Mouse (Mus musculus) layer of hippocampus, postnatal 36 days (tissue): ENCODE measurements at regions not wholly inside any gene's neighbourhood (a gene's known extent, or its start where the extent isn't known, plus 50 kb on each side); places are given as distances from the start of the nearest gene placed in this dataset.

Experiments
- DNase-seq, 2 experiments: peaks; one replicate each; pipeline ENCODE4 v3.0.0; 2022

DNA sequence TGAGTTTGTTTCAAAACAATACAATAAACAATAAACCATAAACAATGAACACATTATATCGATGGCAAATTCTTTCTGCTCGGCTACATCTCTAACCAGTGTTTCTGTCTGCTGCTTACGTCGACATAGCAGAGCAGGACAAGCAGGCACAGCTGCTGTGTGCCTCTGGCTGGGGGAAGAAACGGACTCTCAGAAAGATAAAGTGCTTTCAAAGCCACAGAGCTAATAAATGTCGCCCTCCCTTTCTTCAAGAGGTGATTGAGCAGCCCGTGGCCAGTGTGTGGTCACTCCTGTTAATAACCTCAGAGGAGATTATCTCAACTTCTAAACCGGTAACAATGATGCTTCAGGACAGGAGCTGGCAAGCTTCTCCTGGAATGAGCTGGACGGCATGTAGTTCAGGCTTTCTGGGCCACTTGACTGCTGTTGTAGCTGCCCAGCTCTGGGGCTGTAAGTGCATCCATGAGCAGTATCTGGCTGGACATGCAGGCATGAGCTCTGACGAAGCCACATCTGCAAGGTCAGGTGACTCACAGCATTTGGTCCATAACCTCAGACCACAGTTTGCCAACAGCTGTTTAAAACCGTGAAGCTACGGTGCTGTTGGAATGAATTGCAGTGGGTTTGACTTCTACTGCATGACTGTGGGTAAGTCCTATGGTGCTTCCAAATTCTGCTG is 55.6 kb downstream of the Evx1 start:
- no peak for DNase-seq

DNA sequence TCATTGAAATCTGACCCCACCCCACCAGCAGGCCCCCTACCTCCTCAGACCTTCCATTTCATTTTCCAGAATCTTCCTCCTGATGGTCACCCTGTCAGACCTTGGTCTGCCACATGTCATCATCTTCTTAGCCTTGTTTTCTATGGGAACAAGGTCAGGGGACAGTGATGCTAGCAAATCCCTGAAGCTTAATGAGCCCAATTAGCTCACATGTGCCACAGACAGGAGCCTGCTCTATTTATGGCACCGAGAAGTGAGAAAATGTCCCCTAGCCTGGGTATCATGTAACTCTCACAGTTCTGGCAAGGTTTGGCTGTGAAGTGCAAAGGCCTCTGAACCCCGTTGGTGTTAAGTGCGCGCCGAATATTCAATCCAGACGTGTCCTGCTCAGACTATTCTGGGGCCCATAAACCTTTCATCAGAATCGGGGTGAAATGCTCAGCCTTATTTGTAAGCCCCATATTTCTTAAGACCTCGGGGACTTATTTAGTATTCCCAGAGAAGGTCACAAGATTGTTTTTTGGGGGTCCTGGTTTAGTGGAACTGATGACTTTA is 57.6 kb downstream of the Evx1 start:
- no peak for DNase-seq

DNA sequence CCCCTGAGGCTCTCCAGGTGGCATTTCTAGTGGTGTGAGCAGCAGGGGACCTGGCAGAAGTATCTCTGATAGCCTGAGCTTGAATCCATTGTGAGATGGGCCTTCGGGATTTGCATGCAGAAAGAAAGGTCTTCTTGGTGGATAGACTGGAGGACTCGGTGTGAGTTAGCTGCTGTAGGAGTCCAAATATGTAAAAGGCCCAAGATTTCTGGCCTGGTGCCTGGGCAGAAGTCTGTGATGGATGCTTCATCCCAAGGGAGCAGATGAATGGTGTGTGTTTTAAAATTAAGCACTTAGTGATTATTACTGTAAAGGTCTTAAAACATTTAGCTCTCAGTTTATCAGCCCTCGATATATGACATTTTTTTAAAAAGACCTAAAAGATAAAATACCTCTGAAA is 65.8 kb downstream of the Evx1 start:
- no peak for DNase-seq

DNA sequence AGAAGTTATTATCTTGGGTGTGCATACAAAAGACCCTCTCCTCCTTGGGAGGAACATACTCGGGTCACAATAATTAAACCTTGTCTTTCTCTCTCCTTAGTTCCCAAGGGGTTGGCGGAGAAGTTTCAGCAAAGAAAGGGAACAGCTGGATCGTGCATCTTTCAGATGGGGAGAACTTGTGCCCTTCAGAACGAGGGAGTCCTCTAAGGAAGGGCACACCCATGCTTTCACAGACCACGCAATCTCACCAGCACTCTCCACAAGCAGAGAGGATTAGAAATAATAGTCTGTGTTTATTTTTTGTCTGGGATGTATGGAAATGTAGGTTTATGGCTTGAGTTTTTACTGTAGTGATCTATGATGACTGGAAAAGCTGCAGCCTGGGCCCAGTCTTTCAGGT is 66.3 kb downstream of the Evx1 start:
- DNase-seq, result no peak

DNA sequence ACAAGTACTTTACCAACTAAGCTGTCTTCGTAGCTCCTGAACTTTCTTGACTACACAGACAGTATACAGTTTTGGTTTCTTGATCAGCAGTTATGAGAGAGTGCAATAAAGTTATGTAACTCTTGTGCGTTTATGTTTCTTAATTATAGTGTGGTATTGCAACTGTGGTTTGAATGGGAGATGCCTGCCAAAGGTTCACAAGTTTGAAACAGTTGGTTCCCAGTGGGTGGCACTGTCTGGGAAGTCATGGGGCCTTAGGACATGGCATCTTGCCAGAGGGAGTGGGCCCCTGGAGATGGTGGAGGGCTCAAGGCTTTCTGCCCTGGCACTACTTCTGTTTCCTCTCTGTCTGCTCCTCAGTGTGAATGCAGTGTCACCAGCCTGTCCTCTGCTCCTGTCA is 71.7 kb downstream of the Evx1 start:
- no peak for DNase-seq

DNA sequence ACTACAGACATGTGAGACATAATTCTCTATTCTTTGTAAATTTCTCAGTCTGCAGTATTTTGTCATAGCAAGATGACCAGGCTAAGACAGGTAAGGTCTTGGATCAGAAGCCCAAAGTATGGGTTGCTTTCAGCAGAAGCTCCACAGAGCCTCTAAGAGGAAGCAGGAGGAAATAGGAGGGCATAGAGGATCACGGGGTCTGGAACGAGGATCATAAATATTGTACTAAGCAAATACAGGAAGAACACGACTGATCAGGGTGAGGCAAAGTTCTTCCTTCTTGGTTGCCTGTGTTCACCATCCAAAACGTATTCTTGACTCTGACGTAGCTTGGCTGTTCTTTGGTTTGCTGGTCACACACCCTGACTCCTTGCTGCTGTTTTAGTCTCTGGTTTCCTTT is 88.1 kb downstream of the Evx1 start:
- DNase-seq, result no peak

DNA sequence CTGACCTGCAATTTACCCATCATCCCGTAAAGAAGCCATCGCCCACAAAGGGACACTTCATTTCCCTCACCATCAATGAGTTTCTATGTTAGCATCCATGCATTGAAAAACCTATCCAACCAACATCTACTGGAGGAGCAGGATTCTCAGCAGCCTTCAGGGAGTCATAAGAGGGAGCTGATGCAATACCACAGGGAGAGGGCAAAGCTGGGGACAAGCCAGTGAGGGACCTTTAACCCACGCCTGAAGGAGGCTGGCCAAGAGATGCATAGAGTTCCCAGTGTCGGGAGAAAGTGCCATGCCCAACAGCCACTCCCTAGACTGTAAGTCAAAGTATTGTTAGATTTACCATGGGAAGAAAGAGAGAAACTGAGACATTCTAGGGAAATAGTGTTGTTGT is 96.7 kb downstream of the Evx1 start:
- DNase-seq, result no peak

DNA sequence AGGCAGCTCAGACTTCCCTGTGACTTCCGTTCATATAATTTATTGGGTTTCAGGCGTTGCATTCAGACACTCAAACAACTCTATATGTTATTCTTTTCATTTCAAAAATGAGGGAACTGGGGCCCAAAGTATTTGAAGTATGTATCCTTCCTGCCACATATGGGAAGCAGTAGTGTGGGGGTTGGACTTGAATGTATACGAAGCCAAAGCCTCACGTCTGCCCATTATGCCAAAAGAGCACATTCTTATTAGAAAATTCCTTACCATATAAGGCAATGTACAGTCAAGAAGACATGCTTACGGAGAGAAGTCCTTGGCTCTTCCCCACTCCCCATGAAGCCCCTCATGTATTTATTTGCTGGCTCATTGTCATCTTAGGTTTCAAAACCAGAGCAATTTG is 97.4 kb downstream of the Evx1 start:
- DNase-seq, result no peak

DNA sequence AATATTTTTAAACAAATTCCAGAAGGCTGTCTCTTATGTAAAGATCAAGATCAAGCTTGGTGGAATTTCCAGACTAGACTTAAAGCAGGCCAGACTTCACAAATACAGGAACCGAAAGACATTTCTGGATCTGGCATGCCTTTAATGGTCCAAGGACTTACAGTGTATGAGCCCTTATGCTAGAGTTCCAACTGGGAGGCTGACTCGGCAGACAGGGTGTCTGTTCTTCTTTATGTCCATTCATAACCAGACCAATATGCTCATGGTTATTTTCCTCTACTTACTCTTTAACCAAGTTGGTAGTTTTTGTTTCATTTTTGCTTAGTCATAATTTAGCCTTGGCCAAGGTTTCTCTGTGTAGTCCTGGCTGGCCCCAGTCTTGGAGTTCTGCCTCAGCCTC is 98.0 kb downstream of the Evx1 start:
- no peak for DNase-seq

DNA sequence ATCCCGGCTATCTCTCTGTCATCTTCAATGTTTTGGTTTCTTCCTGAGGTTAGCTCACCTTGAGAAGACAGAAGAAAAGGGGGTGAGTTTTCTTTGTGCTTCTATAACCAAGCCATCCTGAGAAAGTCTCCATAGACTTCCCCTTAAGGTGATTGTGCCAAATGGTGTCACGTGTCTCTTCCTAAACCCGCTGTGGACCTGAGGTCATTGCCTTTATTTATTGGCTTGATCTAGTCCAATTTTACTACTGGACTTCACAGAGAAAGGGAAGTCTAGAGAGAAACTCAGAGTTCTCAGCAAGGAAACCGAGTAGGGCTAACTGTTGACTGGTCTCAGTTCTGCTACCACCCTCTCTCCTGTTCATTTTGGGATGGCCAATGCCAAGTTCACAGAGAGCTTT is 100.3 kb downstream of the Evx1 start:
- no peak for DNase-seq

DNA sequence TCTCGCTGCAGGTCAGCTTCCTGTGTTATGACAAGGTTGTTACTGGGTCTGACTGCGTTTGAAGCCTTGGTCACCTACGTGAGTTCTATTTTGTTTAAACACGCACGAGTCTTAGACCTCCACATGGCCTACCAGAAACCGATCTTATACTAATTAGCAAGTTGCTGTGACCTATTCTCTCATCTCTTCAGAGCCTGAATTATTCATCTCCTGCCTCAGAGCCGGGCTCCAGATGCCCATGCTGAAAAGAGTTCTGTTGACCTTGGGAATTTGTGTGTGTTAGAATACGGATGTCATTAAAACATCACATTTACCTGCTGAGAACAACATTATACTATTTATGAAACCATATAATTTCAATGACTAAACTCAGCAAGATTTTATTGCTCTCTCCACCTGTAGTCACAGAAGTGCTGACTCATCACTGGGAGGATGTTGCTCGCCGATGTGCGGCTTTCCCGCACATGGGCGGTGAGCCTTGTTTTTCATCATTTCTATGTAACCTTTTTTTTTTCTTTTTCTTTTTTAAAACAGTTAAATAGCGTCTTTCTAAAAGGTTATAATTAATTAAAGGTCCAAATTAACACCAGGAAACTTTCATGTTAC is 102.1 kb downstream of the Evx1 start:
- DNase-seq, result no peak

DNA sequence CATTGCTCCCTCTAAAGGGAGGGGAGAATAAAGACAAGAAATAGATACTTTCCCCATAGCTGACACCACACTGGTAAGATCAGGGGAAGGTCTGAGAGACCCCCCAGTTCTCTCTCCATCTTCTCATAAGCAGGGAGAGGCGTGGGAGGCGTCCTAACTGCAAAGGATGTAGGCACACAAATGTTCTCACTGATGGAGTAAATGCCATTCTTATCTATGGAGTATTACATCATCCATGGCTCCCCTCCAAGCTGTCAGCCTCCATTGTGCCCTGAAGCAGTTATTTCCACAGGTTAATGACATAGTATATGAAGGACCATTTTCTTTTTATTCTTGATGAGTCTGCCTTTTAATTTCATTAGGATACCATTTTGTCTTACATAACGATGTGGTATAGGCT is 103.2 kb downstream of the Evx1 start:
- no peak for DNase-seq

DNA sequence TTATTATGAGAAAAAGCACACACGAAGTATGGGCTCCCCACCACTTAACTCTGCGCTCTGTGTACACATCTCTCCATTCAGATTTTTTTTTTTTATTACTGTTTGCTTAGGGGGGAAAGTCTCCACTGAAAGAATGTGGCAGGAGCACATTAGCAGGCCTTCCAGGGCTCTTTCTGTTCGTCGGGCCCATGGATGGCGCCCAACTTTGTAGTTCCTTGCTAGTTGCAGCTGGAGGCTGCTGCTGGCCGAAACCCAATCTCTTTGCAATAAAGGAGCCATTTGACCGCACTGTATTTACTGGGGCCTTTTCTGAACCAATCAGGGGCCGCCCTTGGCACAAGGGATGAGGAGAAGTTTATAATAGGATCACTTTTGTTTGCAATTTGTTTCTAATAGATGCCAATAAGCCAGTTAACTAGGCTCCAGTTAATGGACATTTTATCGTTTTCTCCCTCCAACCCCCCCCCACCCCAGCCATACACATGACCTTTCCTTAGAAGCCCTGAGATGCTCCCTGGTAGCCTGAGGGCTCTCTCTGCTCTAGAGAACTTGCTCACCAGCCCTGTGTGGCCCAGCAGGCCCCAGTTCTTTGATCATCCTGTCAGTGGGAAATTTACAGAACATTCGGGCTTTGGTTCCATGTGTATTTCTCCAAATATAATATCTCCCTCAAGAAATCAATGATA is 104.3 kb downstream of the Evx1 start:
- DNase-seq, result peak in 1 of 2 experiments; percentile 8

DNA sequence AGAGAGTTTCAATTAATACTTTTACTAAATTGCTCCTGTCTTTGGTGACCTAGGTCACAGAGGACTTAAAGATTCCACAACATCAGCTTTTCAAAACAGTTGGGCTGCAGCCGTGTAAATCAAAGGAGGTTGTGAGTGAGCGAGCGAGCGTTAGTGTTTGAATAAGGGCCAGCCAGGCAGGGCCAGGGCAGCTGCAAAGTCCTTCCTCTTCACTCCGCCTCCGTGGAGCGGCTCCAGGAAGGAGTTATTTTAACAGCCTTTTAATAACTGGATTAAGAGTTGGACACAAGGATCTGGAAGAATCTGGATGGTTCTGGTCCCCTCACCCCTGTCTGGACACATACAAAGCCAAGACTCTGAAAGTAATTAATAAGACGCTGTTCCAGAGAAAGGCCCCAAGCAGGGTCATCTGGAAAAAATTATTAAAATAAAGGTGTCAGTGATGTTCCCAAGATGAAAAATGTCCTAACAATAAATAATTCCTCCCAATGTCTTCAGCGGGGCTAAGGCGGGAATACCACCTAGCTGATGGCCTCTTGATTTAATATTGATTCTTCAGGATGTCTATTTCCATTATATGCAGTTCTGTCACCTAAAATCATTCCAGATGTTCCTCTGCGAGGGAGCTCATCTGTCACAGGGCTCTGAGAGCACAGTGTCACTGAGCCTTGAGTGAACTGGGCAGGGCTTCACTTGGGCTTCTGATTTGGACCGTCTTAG is 105.3 kb downstream of the Evx1 start:
- DNase-seq, result no peak

DNA sequence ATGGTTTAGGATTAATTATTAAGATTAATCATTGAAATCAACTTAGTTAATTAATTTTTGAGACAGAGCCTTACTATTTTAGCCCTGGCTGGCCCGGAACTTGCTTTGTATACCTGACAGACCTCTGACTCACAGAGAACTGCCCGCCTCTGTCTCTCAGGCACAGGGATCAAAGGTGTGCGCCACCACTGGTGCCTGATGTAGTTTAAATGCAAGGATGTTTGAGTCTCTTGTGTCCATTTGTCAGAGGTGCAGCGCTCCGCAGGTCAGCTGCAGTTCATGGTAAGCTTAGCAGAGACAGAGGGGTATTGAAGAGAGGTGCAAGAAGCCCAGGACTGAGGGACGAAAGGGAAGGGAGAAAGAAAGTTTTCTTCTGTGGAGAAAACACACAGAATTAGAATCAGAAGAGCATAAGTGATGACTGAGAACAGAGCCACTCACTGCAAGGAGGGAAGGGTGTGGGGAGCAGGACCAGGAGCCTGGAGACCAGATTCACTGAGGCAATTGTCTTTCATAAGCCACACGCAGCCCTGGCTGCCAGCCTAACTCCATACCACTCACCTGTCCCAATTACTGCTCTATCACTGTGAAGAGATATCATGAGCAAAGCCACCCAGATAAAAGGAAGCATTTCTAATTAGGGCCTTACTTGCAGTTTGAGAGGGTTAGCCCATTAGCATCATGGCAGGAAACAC is 107.1 kb downstream of the Evx1 start:
- no peak for DNase-seq

DNA sequence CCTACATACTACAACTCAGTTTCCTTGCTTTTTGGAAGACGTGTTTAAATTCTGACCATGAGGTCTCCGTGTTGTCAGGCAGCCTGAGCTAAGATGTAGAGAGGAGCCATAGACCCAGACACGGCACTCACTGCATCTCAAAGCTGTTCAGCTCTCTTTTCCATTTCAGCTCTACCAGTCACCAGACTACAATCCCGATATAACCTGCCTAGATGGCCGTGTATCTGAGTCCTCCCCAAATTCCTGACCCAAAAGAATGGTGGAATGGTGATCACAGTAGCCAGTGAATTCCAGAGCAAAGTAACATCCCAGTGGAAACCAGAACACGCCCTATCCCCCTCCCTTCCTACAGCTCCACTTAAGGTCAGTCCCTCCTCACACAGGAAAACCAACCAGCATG is 108.5 kb downstream of the Evx1 start:
- DNase-seq, result no peak

DNA sequence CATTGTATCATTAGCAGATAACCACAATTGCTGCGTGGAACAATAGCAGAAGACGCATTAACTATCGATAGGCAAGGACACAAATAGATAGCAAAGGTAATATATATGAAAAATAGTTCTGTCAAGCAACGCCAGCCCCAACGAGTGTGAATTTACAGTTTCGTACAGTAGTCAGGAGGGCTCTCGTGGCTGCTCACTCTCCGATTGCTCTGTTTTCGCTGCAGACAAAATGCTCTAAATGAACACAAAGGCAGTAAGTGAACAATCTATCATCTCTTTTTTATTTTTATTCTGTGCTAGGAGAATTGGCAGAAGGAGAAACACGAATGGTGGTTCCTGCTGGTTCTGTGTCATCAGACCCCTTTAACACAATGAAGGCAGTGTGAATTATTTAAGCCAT is 109.4 kb downstream of the Evx1 start:
- no peak for DNase-seq

DNA sequence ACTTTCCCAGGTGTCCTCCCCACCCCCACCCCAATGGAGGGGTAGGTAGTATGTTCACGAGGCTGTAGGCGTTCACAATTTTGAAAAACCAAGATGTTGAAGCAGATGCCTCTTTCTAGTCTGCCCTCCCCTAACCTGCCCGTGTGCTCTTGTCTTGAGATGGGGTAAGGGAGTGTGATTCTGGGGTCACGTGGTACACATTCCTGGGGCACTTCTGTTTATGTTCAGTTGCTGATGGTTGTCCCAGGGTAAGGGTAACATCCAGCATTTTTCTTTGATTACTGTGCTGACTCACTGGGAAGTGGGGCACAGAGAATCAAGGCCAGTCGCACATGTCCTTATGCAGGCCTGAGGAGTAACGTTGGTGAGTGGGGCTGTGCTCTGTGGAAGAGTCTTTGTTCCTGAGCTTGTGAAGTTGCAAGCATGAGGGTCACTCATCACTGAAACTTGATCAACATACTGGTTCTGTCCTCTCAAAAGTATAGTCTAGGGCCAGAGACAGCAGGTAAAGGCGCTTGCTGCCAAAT is 110.3 kb downstream of the Evx1 start:
- no peak for DNase-seq

DNA sequence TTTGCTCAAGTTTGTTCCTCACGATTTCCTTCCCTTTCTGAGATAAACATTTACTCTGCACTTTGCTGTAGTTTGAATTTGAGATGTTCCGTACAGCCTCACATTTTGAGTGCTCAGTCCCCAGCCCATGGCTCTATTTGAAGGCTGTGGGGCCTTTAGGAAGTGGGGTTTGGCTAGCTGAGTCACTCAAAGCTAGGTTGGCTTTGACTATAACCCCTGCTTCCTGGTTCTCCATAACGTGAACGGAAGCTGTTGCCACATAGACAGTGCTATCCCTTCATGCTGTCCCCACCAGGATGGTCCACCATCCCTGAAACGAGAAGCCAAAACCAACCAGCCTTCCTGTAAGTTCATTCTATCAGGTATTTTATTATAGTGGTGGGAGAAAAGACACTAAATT is 111.1 kb downstream of the Evx1 start:
- no peak for DNase-seq

DNA sequence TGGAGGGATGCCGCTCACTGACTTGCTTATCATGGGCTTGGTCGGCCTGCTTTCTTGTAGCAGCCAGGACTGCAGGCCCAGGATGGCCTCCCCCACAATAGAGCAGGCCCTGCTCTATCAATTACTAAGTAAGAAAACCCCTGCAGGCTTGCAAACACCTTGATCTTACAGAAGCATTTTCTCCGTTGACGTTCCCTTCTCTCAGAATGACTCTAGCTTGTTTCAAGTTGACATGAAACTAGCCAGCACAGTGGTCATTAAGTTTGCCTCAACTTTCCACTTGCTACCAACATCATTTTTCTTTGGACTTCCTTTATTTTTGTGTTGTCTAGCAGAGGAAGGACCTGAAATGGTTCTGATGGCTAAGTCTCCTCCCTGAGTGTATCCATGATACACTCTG is 111.8 kb downstream of the Evx1 start:
- DNase-seq, result no peak

DNA sequence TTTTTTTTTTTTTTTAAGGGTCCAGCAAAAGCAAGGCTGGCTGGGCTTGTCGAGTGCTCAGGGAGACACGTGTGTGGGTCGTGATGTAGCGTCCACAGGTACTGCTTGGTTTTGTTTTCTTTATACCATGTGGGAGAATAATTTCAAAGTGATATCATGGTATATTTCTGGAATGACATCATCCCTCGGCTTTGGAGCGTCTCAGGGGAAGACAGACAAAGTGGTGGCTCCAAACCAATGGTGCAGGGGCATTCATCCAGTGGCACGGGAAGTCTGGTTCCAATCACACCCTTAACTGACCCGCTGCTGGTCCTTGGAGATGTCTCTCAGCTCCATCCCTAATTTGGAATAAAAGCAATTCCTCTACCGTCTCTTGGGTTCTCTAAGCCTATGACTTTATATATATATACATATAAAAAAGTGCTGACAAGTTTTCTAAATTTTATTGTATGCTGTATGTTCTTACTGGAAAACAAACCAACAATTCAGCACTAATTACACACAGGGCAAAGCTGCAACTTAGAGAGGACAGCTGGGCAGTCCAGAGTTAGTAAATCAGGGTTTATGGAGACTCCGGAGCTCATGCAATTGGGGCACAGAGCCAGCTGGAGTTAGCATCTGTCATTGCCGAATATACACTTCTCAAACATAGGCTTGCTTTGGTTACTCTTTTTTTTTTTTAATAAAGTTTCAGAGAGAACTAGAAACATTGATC is 115.3 kb downstream of the Evx1 start:
- DNase-seq, result no peak

DNA sequence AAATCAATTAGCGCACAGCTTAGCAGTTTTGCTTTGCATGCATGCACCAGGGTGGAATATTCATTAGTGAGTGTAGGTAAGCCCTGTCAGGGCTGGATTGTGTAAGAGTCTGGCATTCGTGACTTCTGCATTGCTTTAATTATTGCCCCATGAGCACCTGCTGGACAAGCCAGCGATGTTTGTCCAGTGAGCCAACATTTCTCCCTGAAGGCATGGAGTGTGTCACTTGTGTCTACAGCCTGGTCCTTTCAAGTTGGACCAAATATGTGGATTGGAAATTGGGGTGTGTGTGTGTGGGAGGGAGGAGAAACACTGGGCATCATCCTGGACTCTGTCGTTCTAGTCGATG is 115.9 kb downstream of the Evx1 start:
- no peak for DNase-seq
